Mouse (Mus musculus) heart, postnatal 0 days (tissue): ENCODE measurements around the gene Susd4. TPM values are rescaled to one million over a fixed set of nuclear protein-coding genes. Genes with fewer than 3 reads are reported as not detected.

Source experiments
- ATAC-seq: fragments of 200-750 bp; cut with Nextera tagmentation; 2 replicates; pipeline ENCODE4 v1.8.0; 2017; ENCODE audit warnings: low read depth, moderate number of reproducible peaks, moderate library complexity; ENCODE audit not compliant: insufficient read depth
- DNase-seq: peaks from one replicate; pipeline ENCODE4 v3.0.0-alpha.2; 2016; ENCODE audit warnings: low spot score
- H3K27ac ChIP-seq: fragments of 300-500 bp; sonication (generic); 2 replicates; pipeline ENCODE4 v1.5.1; 2014; ENCODE audit warnings: low read depth, mild to moderate bottlenecking
- H3K27me3 ChIP-seq: fragments of 300-500 bp; sonication (generic); 2 replicates; pipeline ENCODE4 v1.6.1; 2014; ENCODE audit warnings: low read length, mixed read lengths; ENCODE audit not compliant: control insufficient read depth, insufficient read depth
- H3K36me3 ChIP-seq: fragments of 300-500 bp; sonication (generic); replicated peaks from 2 replicates; pipeline ENCODE4 v1.6.1; 2014; ENCODE audit warnings: low read length, mixed read lengths; ENCODE audit not compliant: control insufficient read depth, insufficient read depth
- H3K4me1 ChIP-seq: fragments of 300-500 bp; sonication (generic); 2 replicates; pipeline ENCODE4 v1.6.1; 2014; ENCODE audit warnings: antibody characterized with exemption; ENCODE audit not compliant: control insufficient read depth, insufficient read depth
- H3K4me2 ChIP-seq: fragments of 300-500 bp; sonication (generic); 2 replicates; pipeline ENCODE4 v1.6.1; 2014; ENCODE audit warnings: low read depth, mild to moderate bottlenecking, low read length, moderate library complexity
- H3K4me3 ChIP-seq: fragments of 300-500 bp; sonication (generic); 2 replicates; pipeline ENCODE4 v1.5.1; 2014; ENCODE audit warnings: low read depth, low read length
- H3K9ac ChIP-seq: fragments of 300-500 bp; sonication (generic); replicated peaks from 2 replicates; pipeline ENCODE4 v1.6.1; 2014; ENCODE audit warnings: low read depth, low read length, mixed read lengths
- H3K9me3 ChIP-seq: fragments of 300-500 bp; sonication (generic); replicated peaks from 2 replicates; pipeline ENCODE4 v1.6.1; 2016; ENCODE audit warnings: low read length; ENCODE audit not compliant: control insufficient read depth
- CTCF ChIP-seq: IDR thresholded peaks from 2 replicates; pipeline ENCODE4 v1.5.1; 2016; ENCODE audit warnings: antibody characterized with exemption, control low read depth, low read depth
- EP300 ChIP-seq: IDR thresholded peaks from 2 replicates; pipeline ENCODE4 v1.6.1; 2016; ENCODE audit warnings: antibody characterized with exemption, low read depth
- WGBS: fragments of 180-500 bp; shearing (Covaris S2); extraction: QIAGEN DNeasy Blood & Tissue Kit; methylation state at CpG from one replicate; pipeline ENCODE4 v1.1.7; 2014; 5-methylcytosine and 5-hydroxymethylcytosine counted together
- polyA plus RNA-seq: library from polyadenylated mRNA; unstranded; fragments of >200 nt; fragmentation: Nextera tagmentation; extraction: Ambion mirVana; gene quantifications from 2 replicates; pipeline ENCODE4 v1.2.1, GENCODE M21; 2015
- total RNA-seq: library from RNA; depleted of rRNA; stranded (reverse); fragments of >200 nt; gene quantifications from 2 replicates; pipeline ENCODE4 v1.2.3, GENCODE M21; 2014; ENCODE audit warnings: low replicate concordance

Susd4 gene
- total and polyA plus RNA-seq, 2 experiments from 2014 or later = 1.8 to 6.4 TPM

GRCm38 (mm10) chr1:182878156-182878555 is 114.5 kb downstream of the Susd4 start:
- Histone ChIP-seq H3K9ac (no peak overlapping the region), H3K4me3 (no peak overlapping the region), H3K27me3 (no peaks in the 10 kb centered on the region), H3K9me3 (peaks cover 7% of the 10 kb centered on the region; the same call in 1 of the 2 replicates), H3K4me1 (0 out of 2 replicates have a peak, but pooled peaks cover 4% of the 10 kb centered on the region), H3K27ac (no peak overlapping the region), H3K36me3 (no peaks in the 10 kb centered on the region), H3K4me2 (no peak overlapping the region)
- 90% methylated on average over 5 of the region's 5 CpGs for WGBS
- ATAC-seq (no peak), DNase-seq (no peak)
- TF ChIP-seq EP300 (no peak), CTCF (no peak)

GRCm38 (mm10) chr1:182878719-182879118 is 115.1 kb downstream of the Susd4 start:
- H3K36me3 ChIP-seq = no peaks in the 10 kb centered on the region
- no peak overlapping the region for H3K27ac ChIP-seq
- H3K4me1 ChIP-seq = 0 out of 2 replicates have a peak, but pooled peaks cover 4% of the 10 kb centered on the region
- 57% methylated on average over 4 of the region's 4 CpGs for WGBS
- ATAC-seq (no peak), DNase-seq (no peak)
- H3K27me3 ChIP-seq = no peaks in the 10 kb centered on the region
- H3K4me3 ChIP-seq = no peak overlapping the region
- H3K4me2 ChIP-seq = no peak overlapping the region
- no peak overlapping the region for H3K9ac ChIP-seq
- H3K9me3 ChIP-seq = 0 out of 2 replicates have a peak, but pooled peaks cover 1% of the 10 kb centered on the region
- TF ChIP-seq EP300 (no peak), CTCF (no peak)

GRCm38 (mm10) chr1:182881246-182881645 is 117.6 kb downstream of the Susd4 start:
- 58% methylated on average over 8 of the region's 8 CpGs for WGBS
- Histone ChIP-seq H3K4me1 (0 out of 2 replicates have a peak, but pooled peaks cover 4% of the 10 kb centered on the region), H3K9ac (no peak overlapping the region), H3K27me3 (no peaks in the 10 kb centered on the region), H3K27ac (no peak overlapping the region), H3K36me3 (no peaks in the 10 kb centered on the region), H3K4me2 (no peak overlapping the region), H3K9me3 (no peaks in the 10 kb centered on the region), H3K4me3 (no peak overlapping the region)
- DNase-seq (no peak), ATAC-seq (no peak; the same call in 1 of the 2 replicates)
- TF ChIP-seq EP300 = no peak
- TF ChIP-seq CTCF = no peak

GRCm38 (mm10) chr1:182882611-182883010 is 119.0 kb downstream of the Susd4 start:
- no peak overlapping the region for H3K27ac ChIP-seq
- ATAC-seq (no peak), DNase-seq (no peak)
- H3K4me1 ChIP-seq = 0 out of 2 replicates have a peak, but pooled peaks cover 4% of the 10 kb centered on the region
- no peak overlapping the region for H3K4me3 ChIP-seq
- no peaks in the 10 kb centered on the region for H3K9me3 ChIP-seq
- no peaks in the 10 kb centered on the region for H3K27me3 ChIP-seq
- no peak overlapping the region for H3K4me2 ChIP-seq
- no peak overlapping the region for H3K9ac ChIP-seq
- no peaks in the 10 kb centered on the region for H3K36me3 ChIP-seq
- WGBS = 73% methylated on average over 2 of the region's 2 CpGs
- TF ChIP-seq EP300 = no peak
- no peak for TF ChIP-seq CTCF

- no peaks in the 10 kb centered on the region for H3K36me3 ChIP-seq
These were observed 132.0 kb downstream of the Susd4 start for GRCm38 (mm10) chr1:182895698-182896097.

GRCm38 (mm10) chr1:182897071-182897470 is 133.4 kb downstream of the Susd4 start:
- ATAC-seq (no peak), DNase-seq (no peak)
- no peaks in the 10 kb centered on the region for H3K36me3 ChIP-seq
- no peaks in the 10 kb centered on the region for H3K9me3 ChIP-seq
- 52% methylated on average over 6 of the region's 6 CpGs for WGBS
- no peak for TF ChIP-seq EP300
- no peak overlapping the region for H3K27ac ChIP-seq
- H3K4me1 ChIP-seq = no peaks in the 10 kb centered on the region
- no peak overlapping the region for H3K4me2 ChIP-seq
- H3K4me3 ChIP-seq = no peak overlapping the region
- H3K27me3 ChIP-seq = no peaks in the 10 kb centered on the region
- H3K9ac ChIP-seq = no peak overlapping the region

More at GRCm38 (mm10) chr1:182895698-182896097, 132.0 kb downstream of the Susd4 start:
- Histone ChIP-seq H3K4me2 (no peak overlapping the region), H3K4me1 (no peaks in the 10 kb centered on the region), H3K4me3 (no peak overlapping the region), H3K9ac (no peak overlapping the region), H3K27ac (no peak overlapping the region), H3K27me3 (no peaks in the 10 kb centered on the region), H3K9me3 (no peaks in the 10 kb centered on the region)
- TF ChIP-seq EP300 = no peak
- peak; percentile 81 for TF ChIP-seq CTCF
- WGBS = 53% methylated on average over 9 of the region's 9 CpGs
- DNase-seq (peak; percentile 49), ATAC-seq (no peak)
